Mouse (Mus musculus): ENCODE data around the gene Acss1.

GRCm38 (mm10) chr2:150651366-150651765 is 16.9 kb downstream of the Acss1 start:
- TF ChIP-seq POLR2A (IDR thresholded peaks at IDR 0.05; ENCODE audit: low read depth, low read length) (no peak), CTCF (IDR thresholded peaks at IDR 0.05; ENCODE audit: borderline replicate concordance, insufficient read depth, low read length) (no peak)

Data from embryonic fibroblast, embryonic 13.5 days (primary cell).